Mouse (Mus musculus) forelimb bud, embryonic 11.5 days (tissue): ENCODE results near the gene Dera.

Experiments
- DNase-seq: peaks from one replicate; pipeline ENCODE4 v3.0.0-alpha.2; 2012; ENCODE audit warnings: low read depth, low spot score

Dera gene

GRCm38 (mm10) chr6:137806806-137807205 lies 52.5 kb downstream of the Dera start:
- DNase-seq = no peak

- no peak for DNase-seq
Observed at GRCm38 (mm10) chr6:137807296-137807695, 53.0 kb downstream of the Dera start.

GRCm38 (mm10) chr6:137808706-137809105 lies 54.4 kb downstream of the Dera start:
- no peak for DNase-seq

- no peak for DNase-seq
Observed at GRCm38 (mm10) chr6:137810136-137810535, 55.8 kb downstream of the Dera start.

GRCm38 (mm10) chr6:137814006-137814405 lies 59.7 kb downstream of the Dera start:
- no peak for DNase-seq

- no peak for DNase-seq
Observed at GRCm38 (mm10) chr6:137816508-137816907, 62.2 kb downstream of the Dera start.

- no peak for DNase-seq
Observed at GRCm38 (mm10) chr6:137822550-137822949, 68.2 kb downstream of the Dera start.

- DNase-seq = no peak
Observed at GRCm38 (mm10) chr6:137824046-137825021, 70.0 kb downstream of the Dera start.

- no peak for DNase-seq
Observed at GRCm38 (mm10) chr6:137825022-137825613, 70.8 kb downstream of the Dera start.

GRCm38 (mm10) chr6:137829056-137829776 lies 74.9 kb downstream of the Dera start:
- no peak for DNase-seq

- DNase-seq = no peak
Observed at GRCm38 (mm10) chr6:137836799-137837198, 82.5 kb downstream of the Dera start.

- no peak for DNase-seq
Observed at GRCm38 (mm10) chr6:137843337-137843736, 89.0 kb downstream of the Dera start.

GRCm38 (mm10) chr6:137857198-137858194 lies 103.2 kb downstream of the Dera start:
- DNase-seq = no peak

- no peak for DNase-seq
Observed at GRCm38 (mm10) chr6:137869903-137870580, 115.7 kb downstream of the Dera start.

- no peak for DNase-seq
Observed at GRCm38 (mm10) chr6:137870667-137871066, 116.3 kb downstream of the Dera start.

- peak; percentile 36 for DNase-seq
Observed at GRCm38 (mm10) chr6:137872055-137872735, 117.8 kb downstream of the Dera start.

- DNase-seq = no peak
Observed at GRCm38 (mm10) chr6:137874471-137875244, 120.3 kb downstream of the Dera start.

- DNase-seq = no peak
Observed at GRCm38 (mm10) chr6:137885644-137886043, 131.3 kb downstream of the Dera start.
